Mouse (Mus musculus) natural killer cell, adult 2 months (primary cell): ENCODE measurements around the gene Dnhd1.

ENCODE experiments used
- DNase-seq, 2 experiments: peaks; one replicate each; pipeline ENCODE4 v3.0.0; 2022; ENCODE audit warnings: low spot score in 2 of 2

Dnhd1 gene

GRCm38 (mm10) chr7:105650639-105651435 is at the start of gene Dnhd1:
Dnhd1 (plus strand) TSS chr7:105650827.
- DNase-seq: peak; percentile 26 to 37

DNA sequence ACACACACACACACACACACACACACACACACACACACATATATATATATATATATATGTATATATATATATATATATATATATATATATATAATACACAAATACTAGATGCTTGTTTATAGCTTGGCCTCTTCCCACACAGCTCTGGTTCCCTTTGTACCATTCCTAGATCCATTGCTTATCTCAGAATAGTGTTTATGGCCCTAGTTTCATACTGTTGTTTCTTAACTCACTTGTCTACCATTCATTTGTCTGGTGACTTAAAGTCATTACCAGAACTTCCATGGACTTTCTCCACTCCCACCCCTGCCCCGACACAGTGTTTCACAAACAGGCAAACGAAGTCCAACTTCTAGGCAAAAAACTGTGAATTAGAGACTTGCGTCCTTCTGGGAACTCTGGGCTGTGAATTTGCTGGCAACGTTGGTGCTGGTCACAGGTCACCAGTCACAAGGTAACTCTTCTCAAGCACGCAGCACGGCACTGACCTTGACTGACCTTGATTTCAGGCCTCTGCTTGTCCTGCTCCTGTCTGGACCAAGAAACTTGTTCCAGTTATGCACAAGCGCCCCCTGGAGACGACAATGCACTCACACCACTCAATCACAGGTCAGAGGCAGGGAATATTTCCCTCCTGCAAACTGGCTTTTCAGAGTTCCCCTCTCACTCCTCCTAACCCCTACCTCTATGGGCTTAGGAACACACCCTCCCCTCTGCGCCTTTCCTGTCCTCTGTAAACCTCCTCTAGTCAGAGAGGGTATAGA is 47.6 kb upstream of the Dnhd1 start:
- DNase-seq: peak; percentile 18 to 43

GRCm38 (mm10) chr7:105608467-105608866 is 42.2 kb upstream of the Dnhd1 start:
- DNase-seq: no peak

DNA sequence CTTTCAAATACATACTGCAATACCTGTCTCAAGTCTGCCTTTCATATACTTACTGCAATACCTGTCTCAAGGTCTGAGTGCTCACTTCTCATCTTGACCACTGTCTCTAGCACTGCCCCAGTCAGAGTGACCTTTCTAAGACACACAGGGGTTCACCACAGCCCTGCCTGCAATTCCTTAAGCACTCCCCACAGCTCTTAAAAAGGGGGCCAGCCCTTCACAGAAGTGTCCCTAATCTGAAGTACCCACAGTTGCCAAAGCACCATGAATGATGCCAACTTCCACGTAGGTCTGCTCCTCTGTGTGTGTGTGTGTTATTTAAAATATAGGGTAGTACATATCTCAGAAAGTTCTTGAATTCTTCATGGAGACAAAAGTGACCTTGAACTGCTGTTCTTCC is 38.9 kb upstream of the Dnhd1 start:
- DNase-seq: no peak

DNA sequence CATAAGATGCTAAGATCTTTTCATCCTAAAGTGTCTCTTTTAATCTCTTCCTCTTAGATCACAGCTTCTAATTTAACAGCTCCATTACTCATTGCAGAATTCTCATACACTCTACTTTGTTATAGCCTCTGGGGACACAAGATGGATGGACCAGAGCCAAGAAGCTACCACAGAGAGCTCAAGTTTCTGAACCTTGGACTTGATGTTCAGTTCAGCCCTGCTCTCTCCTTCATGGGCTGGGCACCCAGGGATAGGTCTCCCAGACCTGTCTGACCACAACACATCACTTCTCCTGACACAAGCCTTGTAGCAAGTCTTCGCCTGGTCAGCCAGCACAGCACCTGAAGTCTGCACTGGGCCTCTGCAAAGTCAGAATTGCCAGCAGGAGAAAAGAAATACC is 36.2 kb upstream of the Dnhd1 start:
- no peak for DNase-seq

GRCm38 (mm10) chr7:105615720-105616119 is 34.9 kb upstream of the Dnhd1 start:
- DNase-seq: no peak

DNA sequence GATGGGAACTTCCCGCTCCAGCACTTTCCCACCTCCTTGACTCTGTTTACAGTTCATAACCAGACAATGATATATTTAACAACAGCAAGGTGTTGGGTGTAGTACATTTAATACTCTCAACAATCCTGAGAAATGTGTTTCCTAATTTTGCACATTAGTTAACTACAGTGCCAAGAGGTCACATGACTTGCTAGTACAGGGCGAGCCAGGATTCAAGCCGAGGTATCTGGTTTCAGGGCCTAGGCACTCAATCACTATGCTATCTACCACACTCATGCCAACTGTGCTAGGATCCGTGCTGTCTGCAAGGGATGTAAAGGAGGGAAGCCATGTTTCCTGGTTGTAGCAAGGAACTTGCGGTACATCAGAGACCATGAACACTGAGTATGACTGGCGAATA is 34.1 kb upstream of the Dnhd1 start:
- DNase-seq: no peak

DNA sequence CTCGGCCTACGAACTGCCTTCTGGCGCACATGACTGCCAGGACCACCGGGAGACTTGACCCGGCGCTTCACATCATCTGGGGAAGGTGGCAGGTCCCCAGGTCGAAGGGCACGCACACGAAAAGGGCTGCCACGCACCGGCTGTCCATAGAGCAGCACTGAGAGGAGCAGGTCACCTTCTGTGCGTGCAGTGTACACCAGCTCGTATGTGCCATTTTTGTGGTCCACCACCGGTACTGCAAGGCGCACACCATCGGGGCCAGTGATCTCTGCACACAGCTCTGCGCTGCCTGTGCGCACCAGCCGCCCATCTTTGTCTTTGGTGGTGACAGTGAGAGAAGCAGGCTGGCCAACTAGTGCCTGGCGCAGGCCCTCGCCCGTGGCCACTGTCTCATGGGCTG is 32.8 kb upstream of the Dnhd1 start:
- DNase-seq: no peak

- DNase-seq: no peak
Observed at GRCm38 (mm10) chr7:105619701-105620100, 30.9 kb upstream of the Dnhd1 start.

GRCm38 (mm10) chr7:105621053-105621452 is 29.6 kb upstream of the Dnhd1 start:
- DNase-seq: no peak

DNA sequence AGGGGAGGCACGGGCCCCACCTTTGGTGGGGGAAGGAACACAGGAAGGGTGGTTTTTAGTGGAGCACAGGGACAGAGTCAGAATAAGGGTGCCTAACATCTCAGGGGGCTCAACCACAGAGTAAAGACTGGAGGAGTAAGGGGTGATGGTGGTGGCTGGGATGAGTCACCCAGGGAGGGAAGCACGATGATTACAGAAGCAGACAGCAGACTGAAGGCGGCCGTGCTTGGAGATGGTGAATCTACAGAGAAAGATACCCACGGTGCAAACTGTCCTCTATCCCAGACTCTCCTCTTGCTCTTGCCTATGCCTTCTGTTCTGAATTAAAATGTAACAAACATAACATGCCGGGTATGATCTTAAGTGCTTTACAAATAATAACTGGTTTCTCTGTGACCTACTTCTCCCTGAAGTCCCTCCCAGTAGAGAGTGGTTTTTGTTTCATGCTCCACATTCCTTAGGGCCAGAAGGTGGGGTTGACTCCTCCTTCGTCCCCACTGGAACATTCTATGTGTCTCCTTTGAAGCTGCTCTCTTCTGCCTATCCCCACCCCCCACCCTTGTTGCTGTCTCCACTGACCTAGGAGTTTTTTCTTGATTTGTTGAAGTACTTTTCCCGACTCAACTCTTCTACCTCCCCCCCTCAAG is 28.9 kb upstream of the Dnhd1 start:
- no peak for DNase-seq

GRCm38 (mm10) chr7:105625397-105625796 is 25.2 kb upstream of the Dnhd1 start:
- no peak for DNase-seq

DNA sequence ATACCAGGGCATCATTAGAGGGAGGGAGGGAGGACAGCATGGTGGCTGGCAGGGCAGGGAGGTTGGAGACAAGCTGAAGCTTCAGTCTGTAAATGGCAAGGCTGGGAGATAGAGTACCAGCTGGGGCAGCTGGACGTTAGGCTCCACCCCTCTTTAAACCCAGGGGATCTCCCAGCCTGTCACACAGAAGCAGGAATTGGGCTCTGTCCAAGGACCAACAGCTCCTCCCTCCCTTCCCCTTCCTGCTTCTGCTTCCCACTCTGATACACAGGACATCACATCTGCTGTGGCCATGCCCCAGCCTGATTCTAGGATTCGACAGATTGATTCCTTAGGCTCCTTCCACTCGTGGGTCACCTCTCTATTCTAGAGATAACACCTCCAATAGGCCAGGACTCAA is 22.0 kb upstream of the Dnhd1 start:
- DNase-seq: no peak

GRCm38 (mm10) chr7:105632551-105632972 is 18.1 kb upstream of the Dnhd1 start:
- DNase-seq: no peak

DNA sequence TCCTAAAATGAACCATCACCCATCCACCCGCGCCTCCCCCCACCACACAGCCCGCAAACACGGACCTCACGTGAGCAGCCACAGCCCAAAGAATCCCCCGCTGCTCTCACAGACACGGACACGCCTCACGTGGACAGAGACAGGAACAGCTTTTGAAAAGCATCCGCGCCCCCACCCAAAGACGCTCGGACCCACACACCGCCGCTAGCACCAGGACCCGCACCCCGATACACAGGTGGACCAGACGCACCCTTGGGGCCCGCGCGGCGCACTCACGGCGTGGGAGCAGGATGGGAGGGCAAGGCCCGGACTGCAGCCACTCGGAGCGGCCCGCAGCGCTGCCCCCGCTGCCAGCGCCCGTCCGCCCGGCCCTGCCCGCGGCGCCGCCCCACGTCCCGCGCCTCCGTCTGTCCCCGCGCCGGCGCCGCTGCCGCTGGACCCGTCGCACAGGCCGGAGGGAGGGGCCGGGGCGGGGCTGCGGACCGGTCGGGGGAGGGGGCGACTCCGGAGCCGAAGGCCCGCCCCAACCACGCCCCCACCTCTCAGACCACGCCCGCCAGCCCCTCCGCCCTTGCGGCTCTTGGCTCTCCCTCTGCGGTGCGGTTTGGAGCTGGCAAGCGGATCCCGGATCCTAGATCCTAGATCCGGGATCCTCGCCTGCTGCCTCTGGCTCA is 17.4 kb upstream of the Dnhd1 start, which contains the start of gene Trim3:
Trim3 (minus strand) TSS at position 445 of the 674 bp plus-strand sequence.
- peak; percentile 52 to 66 for DNase-seq

DNA sequence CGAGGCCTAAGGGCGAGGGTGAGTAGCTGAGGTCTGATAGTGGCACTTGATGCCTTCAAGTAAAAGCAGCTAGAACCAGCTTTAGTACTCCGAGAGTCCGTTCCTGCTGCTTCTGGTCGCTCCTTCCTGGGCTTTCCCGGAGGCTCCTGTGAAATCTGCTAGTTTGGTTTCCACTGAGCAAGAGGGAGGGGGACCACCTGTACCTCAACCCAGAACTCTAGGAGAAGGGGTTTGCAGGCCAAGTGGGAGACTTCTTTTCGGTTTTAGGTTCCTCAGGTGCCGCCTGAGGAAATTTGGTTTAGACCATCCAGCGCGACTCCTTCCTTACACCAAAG is 16.9 kb upstream of the Dnhd1 start:
- DNase-seq: no peak

DNA sequence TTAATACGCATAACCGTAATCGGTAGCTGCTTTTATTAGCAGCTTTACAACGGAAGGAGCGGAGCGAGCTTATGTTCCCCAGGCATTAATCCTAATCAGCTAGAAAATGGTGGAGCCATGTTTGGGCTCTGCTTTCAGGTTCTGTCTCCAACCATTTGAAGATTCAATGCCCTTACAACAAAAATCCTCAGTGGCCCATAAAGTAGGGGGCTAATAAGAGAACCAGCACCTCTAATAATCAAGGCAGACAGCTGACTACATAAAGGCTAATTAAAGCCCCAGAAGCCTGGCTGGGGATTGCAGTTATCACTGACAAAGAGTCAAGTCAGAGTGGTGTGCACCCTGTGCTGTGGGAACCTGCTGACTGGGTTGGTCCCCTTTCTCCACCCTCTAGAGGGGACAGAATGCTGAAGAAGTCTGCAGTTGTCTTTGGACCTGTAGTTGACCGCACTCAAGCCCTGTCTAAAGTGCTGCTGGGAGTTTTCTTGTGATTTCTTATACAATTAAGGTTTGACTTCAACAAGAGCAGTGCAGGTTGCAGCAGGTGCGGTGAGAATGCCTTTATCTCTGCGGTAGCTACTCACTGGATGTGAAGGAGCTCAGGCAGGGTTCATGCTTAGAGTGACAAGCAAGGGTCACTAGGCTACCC is 16.2 kb upstream of the Dnhd1 start:
- no peak for DNase-seq

- DNase-seq: no peak
Observed at GRCm38 (mm10) chr7:105635726-105636125, 14.9 kb upstream of the Dnhd1 start.

GRCm38 (mm10) chr7:105638776-105639175 is 11.9 kb upstream of the Dnhd1 start:
- DNase-seq: no peak

DNA sequence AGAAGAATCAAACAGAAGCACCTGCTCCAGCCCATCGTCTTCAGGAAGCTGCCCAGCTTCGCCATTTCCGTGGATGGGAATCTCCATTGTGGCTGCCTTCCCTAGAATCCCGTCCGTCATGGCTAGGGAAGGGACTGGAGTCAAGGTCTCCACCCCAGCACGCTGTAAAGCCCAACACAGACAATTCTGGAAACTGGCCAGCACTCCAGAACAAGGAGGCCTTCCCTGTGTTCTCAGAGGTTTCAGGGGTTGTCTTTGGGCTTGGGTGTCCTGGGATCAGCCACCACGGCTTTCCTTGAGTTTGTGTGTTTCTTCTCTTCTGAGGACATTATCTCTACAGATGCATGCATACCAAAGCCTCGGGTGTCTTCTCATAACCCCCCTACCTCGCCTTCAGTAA is 11.3 kb upstream of the Dnhd1 start:
- no peak for DNase-seq

GRCm38 (mm10) chr7:105639756-105640155 is 10.9 kb upstream of the Dnhd1 start, which contains the start of gene Timm10b:
Timm10b (plus strand) TSS chr7:105640056.
- no peak for DNase-seq
